Mouse (Mus musculus): ENCODE data around the gene Dppa1. TPM values are rescaled to one million over a fixed set of nuclear protein-coding genes. Genes with fewer than 3 reads are reported as not detected.
"Not testable (repeated sequence)": the region's sequence is repeated elsewhere in the genome, so short reads cannot be mapped to it uniquely, and the experiment has no call there.

Dppa1 gene
- total RNA-seq (2021): under 1 TPM in 1 of 2 experiments, not detected in 1; 0.47 TPM
- long read RNA-seq, experiment 1: 0 reads
- long read RNA-seq, experiment 2: 0 reads

DNA sequence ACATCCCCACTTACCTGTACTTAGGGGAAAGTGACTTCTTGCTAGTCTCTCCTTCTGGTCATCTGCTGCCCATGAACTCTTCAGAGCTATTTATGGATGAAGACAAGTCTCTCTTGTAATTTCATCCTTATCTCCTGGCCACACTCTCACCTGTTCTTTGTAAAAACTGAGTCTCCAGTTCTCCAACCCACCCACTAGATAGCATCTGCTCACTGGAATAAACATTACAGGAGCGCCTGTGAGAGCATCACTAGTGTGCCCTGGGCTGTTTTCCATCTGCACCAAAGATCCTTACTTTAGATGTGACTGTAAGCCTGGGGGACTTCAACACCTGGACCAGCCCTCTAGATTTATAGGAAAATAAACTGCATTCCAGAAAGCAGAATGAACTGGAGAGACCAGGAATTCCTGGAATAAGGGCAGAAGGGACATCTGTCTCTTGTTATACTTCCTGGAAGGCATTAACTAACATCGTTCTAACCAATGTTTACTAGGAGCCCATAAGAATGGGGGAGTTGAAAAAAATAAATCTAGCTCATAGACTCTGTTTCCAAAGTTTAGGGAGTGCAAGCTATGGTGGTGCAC is at the start of gene Dppa1:
TSS of gene Dppa1 (minus strand) at position 51 of the 585 bp plus-strand sequence.
- no peak for DNase-seq (ENCODE audit: extremely low spot score in 1 of 2, low spot score in 2 of 2)
- Histone ChIP-seq H3K4me3 (no peak within 1 kb of the TSS), H3K27ac (no peak within 1 kb of the TSS)
- TF ChIP-seq CTCF (IDR thresholded peaks at IDR 0.05): no peak
- intact Hi-C loops (cut with DNase I): no loop called here

- H3K27ac ChIP-seq: no peak overlapping the region
- TF ChIP-seq CTCF (IDR thresholded peaks at IDR 0.05): no peak
- no peak overlapping the region for H3K4me3 ChIP-seq
- intact Hi-C loops (cut with DNase I): loop anchor here (5.0 kb wide), 1 partner anchor 226 kb away; no protein-coding TSS in a partner anchor
- DNase-seq (ENCODE audit: extremely low spot score in 1 of 2, low spot score in 2 of 2): no peak
Measured at GRCm38 (mm10) chr11:46667938-46668337, 38.9 kb upstream of the Dppa1 start.

- no peak for DNase-seq (ENCODE audit: extremely low spot score in 1 of 2, low spot score in 2 of 2)
- no peak overlapping the region for H3K27ac ChIP-seq
- intact Hi-C loops (cut with DNase I): loop anchor here (5.0 kb wide), 1 partner anchor 225 kb away; no protein-coding TSS in a partner anchor
- no peak for TF ChIP-seq CTCF (IDR thresholded peaks at IDR 0.05)
- H3K4me3 ChIP-seq: no peak overlapping the region
Measured at GRCm38 (mm10) chr11:46667105-46667504, 38.0 kb upstream of the Dppa1 start.

GRCm38 (mm10) chr11:46665599-46666522 is 36.8 kb upstream of the Dppa1 start:
- DNase-seq (ENCODE audit: extremely low spot score in 1 of 2, low spot score in 2 of 2): no peak

GRCm38 (mm10) chr11:46663215-46663614 is 34.2 kb upstream of the Dppa1 start:
- no peak overlapping the region for H3K27ac ChIP-seq
- intact Hi-C loops (cut with DNase I): no loop called here
- no peak overlapping the region for H3K4me3 ChIP-seq
- DNase-seq (ENCODE audit: extremely low spot score in 1 of 2, low spot score in 2 of 2): no peak
- no peak for TF ChIP-seq CTCF (IDR thresholded peaks at IDR 0.05)

More at GRCm38 (mm10) chr11:46665599-46666522, 36.8 kb upstream of the Dppa1 start:
- no peak overlapping the region for H3K4me3 ChIP-seq
- H3K27ac ChIP-seq: no peak overlapping the region
- TF ChIP-seq CTCF (IDR thresholded peaks at IDR 0.05): peak; percentile 51
- intact Hi-C loops (cut with DNase I): loop anchor here (5.0 kb wide), 1 partner anchor 224 kb away; no protein-coding TSS in a partner anchor

GRCm38 (mm10) chr11:46652476-46652875 is 23.4 kb upstream of the Dppa1 start:
- intact Hi-C loops (cut with DNase I): no loop called here
- Histone ChIP-seq H3K27ac (no peak overlapping the region), H3K4me3 (no peak overlapping the region)
- no peak for TF ChIP-seq CTCF (IDR thresholded peaks at IDR 0.05)
- DNase-seq (ENCODE audit: extremely low spot score in 1 of 2, low spot score in 2 of 2): no peak

DNA sequence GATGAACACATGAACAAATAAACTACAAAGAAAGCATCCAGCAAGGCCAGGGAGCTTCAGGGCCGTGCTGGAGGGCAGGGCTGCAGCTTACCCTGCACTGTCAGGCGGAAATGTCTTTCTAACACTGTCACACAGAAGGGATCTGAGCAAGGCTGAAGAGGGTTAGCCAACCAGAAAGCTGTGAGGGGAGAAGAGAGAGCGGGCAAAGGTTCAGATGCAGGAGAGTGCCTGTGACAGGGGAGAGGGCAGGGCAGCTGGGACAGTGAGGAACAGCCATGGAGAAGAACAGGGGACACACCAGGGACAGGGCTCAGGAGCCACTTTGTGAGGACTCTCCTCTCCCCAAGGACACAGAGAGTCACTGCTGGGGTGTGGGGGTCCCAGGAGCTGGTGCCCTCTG is 20.6 kb upstream of the Dppa1 start:
- not testable (repeated sequence) for DNase-seq (ENCODE audit: extremely low spot score in 1 of 2, low spot score in 2 of 2); H3K27ac ChIP-seq; H3K4me3 ChIP-seq
- intact Hi-C loops (cut with DNase I): loop anchor here (1.0 kb wide), 2 partner anchors 22 to 103 kb away; no protein-coding TSS in a partner anchor

- intact Hi-C loops (cut with DNase I): no loop called here
- DNase-seq (ENCODE audit: extremely low spot score in 1 of 2, low spot score in 2 of 2): no peak
- H3K4me3 ChIP-seq: no peak overlapping the region
- H3K27ac ChIP-seq: no peak overlapping the region
- no peak for TF ChIP-seq CTCF (IDR thresholded peaks at IDR 0.05)
Measured at GRCm38 (mm10) chr11:46644824-46645223, 15.8 kb upstream of the Dppa1 start.

DNA sequence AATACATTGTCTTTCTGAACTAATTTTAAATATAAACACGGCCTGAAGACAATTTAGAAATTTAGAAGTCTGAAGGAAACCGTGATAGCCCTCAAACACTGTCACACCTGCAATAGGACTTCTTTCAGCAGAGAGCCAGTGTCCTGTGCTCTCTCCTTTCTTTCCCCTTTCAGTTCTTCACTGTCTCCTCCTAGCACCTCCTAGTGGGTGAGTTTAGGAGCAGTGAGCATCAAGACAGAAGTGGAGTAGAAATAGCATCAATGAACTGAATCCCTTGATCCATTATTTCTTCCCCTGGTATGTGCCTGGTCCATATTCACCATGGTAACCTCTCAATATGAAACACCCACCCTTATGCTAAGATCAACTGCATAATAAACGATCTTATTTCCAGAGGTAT is 7.5 kb upstream of the Dppa1 start:
- TF ChIP-seq CTCF (IDR thresholded peaks at IDR 0.05): no peak; the same call in 1 of the 2 replicates
- intact Hi-C loops (cut with DNase I): loop anchor here (10.0 kb wide), 1 partner anchor 372 kb away; no protein-coding TSS in a partner anchor
- no peak overlapping the region for H3K4me3 ChIP-seq
- DNase-seq (ENCODE audit: extremely low spot score in 1 of 2, low spot score in 2 of 2): no peak
- H3K27ac ChIP-seq: no peak overlapping the region

GRCm38 (mm10) chr11:46635516-46635915 is 6.5 kb upstream of the Dppa1 start:
- not testable (repeated sequence) for H3K27ac ChIP-seq; H3K4me3 ChIP-seq; DNase-seq (ENCODE audit: extremely low spot score in 1 of 2, low spot score in 2 of 2)
- intact Hi-C loops (cut with DNase I): loop anchor here (10.0 kb wide), 1 partner anchor 371 kb away; no protein-coding TSS in a partner anchor

- peak; percentile 23 to 24 for DNase-seq (ENCODE audit: extremely low spot score in 1 of 2, low spot score in 2 of 2)
- Histone ChIP-seq H3K27ac (no peak overlapping the region), H3K4me3 (no peak overlapping the region)
- TF ChIP-seq CTCF (IDR thresholded peaks at IDR 0.05): peak; percentile 72
- intact Hi-C loops (cut with DNase I): loop anchor here (2.0 to 10.0 kb wide), 2 partner anchors 185 to 367 kb away; no protein-coding TSS in a partner anchor
Measured at GRCm38 (mm10) chr11:46631635-46632034, 2.6 kb upstream of the Dppa1 start.

All from left cerebral cortex, adult 2 months (tissue).